Mouse (Mus musculus): ENCODE results near the gene Dnttip1. TPM values are rescaled to one million over a fixed set of nuclear protein-coding genes. Genes with fewer than 3 reads are reported as not detected.
A peak's percentile ranks its signal among the peaks of the same experiment; 100 is the strongest.
"Not testable (repeated sequence)": the region's sequence is repeated elsewhere in the genome, so short reads cannot be mapped to it uniquely, and the experiment has no call there.

Gene Dnttip1
- 16.3 and 17.4 TPM in 2 replicates for polyA plus RNA-seq (2012)

DNA sequence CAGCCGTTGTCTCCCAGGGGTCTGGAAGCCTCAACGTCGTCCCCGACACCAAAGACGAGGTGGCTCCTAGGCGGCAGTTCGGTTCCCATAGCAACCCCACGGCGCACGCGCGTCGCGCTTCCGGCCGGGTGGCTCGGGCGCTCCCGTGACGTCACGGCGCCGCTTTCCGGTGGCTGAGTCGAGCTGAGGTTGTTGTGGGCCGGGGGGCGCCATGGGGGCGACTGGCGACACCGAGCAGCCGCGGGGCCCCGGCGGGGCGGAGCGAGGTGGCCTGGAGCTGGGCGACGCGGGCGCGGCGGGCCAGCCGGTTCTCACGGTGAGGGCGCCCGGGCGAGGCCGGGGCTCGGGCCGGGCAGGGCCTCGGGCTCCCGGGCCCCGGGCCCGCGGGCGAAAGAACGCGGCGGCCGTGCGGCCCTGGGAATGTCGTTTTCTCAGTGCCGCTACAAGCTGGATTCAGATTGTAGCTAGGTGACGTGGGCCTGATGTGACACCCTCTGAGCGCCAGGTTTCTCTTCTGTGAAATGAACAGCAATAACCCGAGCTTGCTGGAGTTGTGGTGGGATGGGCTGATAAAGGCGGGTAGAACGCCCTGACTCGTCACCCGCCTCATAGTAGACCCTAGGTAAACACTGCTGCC is at the start of gene Dnttip1, which contains the start of gene Wfdc3:
Gene Dnttip1, plus strand, starts transcription at position 141 of the 637 bp plus-strand sequence.
Gene Wfdc3, minus strand, starts transcription at position 89 of the 637 bp plus-strand sequence.
- H3K36me3 ChIP-seq (ENCODE audit: control insufficient read depth), result peaks cover 47% of the 10 kb centered on the region
- peaks cover 54% of the 10 kb centered on the region for H3K4me1 ChIP-seq (ENCODE audit: control insufficient read depth)
- H3K4me3 ChIP-seq (replicated peaks), result peak within 1 kb of the TSS; percentile 91
- TF ChIP-seq TAL1 (IDR thresholded peaks at IDR 0.05; ENCODE audit: low read length), result no peak
- H3K27me3 ChIP-seq (ENCODE audit: control insufficient read depth), result peaks cover 35% of the 10 kb centered on the region
- no peaks in the 10 kb centered on the region; the same call in 1 of the 2 replicates for H3K9me3 ChIP-seq (ENCODE audit: control insufficient read depth, low read length)

GRCm38 (mm10) chr2:164698201-164698600 is 47.6 kb upstream of the Dnttip1 start, which contains the start of gene Spint4:
TSS of gene Spint4 (plus strand) at chr2:164698501.
- H3K9me3 ChIP-seq (ENCODE audit: control insufficient read depth, low read length), result no peaks in the 10 kb centered on the region
- H3K4me3 ChIP-seq (replicated peaks), result no peak within 1 kb of the TSS
- H3K27me3 ChIP-seq (ENCODE audit: control insufficient read depth), result no peaks in the 10 kb centered on the region
- H3K4me1 ChIP-seq (ENCODE audit: control insufficient read depth), result no peaks in the 10 kb centered on the region
- no peak for TF ChIP-seq TAL1 (IDR thresholded peaks at IDR 0.05; ENCODE audit: low read length)
- TF ChIP-seq GATA1 (IDR thresholded peaks at IDR 0.05; ENCODE audit: low read length), result no peak
- H3K36me3 ChIP-seq (ENCODE audit: control insufficient read depth), result no peaks in the 10 kb centered on the region

DNA sequence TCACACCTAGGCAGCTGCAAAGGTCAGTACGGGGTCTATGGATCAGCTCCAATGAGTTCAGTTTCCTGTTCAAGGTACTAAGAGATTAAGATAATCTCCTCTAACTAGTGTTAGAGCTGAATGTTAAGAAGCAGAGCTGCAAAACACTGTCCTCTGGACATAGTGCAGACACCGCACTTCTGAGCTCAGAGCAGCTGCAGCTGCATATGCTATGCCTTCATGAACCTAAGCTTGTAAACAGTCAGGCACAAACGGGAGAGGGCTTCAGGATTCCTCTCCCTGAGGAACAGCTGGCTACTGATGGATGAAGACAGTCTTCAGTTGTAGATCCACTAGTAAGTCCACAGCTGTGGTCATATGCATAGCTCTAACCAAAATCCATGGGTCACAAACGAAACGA is 44.8 kb upstream of the Dnttip1 start:
- no peaks in the 10 kb centered on the region for H3K36me3 ChIP-seq (ENCODE audit: control insufficient read depth)
- no peaks in the 10 kb centered on the region for H3K27me3 ChIP-seq (ENCODE audit: control insufficient read depth)
- H3K4me3 ChIP-seq (replicated peaks), result no peak overlapping the region
- TF ChIP-seq GATA1 (IDR thresholded peaks at IDR 0.05; ENCODE audit: low read length), result no peak
- TF ChIP-seq TAL1 (IDR thresholded peaks at IDR 0.05; ENCODE audit: low read length), result no peak
- no peaks in the 10 kb centered on the region for H3K4me1 ChIP-seq (ENCODE audit: control insufficient read depth)
- peaks cover 2% of the 10 kb centered on the region; the same call in 1 of the 2 replicates for H3K9me3 ChIP-seq (ENCODE audit: control insufficient read depth, low read length)

- TF ChIP-seq GATA1 (IDR thresholded peaks at IDR 0.05; ENCODE audit: low read length) (no peak), TAL1 (IDR thresholded peaks at IDR 0.05; ENCODE audit: low read length) (no peak)
- no peaks in the 10 kb centered on the region for H3K36me3 ChIP-seq (ENCODE audit: control insufficient read depth)
- no peaks in the 10 kb centered on the region for H3K27me3 ChIP-seq (ENCODE audit: control insufficient read depth)
- H3K4me1 ChIP-seq (ENCODE audit: control insufficient read depth), result no peaks in the 10 kb centered on the region
- H3K4me3 ChIP-seq (replicated peaks), result no peak overlapping the region
- peaks cover 2% of the 10 kb centered on the region; the same call in 1 of the 2 replicates for H3K9me3 ChIP-seq (ENCODE audit: control insufficient read depth, low read length)
Measured at GRCm38 (mm10) chr2:164701761-164702160, 44.0 kb upstream of the Dnttip1 start.

DNA sequence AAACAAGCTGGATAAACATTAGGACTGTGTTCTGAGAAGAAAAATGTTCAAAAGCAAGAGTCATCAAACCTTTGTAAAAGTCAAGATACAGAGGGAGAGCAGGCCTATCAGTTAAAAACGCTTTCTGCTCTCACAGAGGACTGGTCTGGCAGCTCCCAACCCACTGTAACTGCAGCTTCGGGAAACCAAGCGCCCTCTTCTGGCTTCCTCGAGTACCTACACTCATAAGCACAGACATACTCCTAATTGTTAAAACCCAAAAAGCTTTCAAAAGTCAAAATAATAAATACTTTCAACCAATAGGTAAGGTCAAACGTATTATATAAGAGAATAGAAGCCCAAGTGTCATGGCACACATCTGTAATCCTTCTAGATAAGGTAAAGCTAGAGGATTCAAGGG is 41.5 kb upstream of the Dnttip1 start:
- no peaks in the 10 kb centered on the region for H3K4me1 ChIP-seq (ENCODE audit: control insufficient read depth)
- H3K27me3 ChIP-seq (ENCODE audit: control insufficient read depth), result no peaks in the 10 kb centered on the region
- no peaks in the 10 kb centered on the region for H3K36me3 ChIP-seq (ENCODE audit: control insufficient read depth)
- no peak overlapping the region for H3K4me3 ChIP-seq (replicated peaks)
- peaks cover 2% of the 10 kb centered on the region; the same call in 1 of the 2 replicates for H3K9me3 ChIP-seq (ENCODE audit: control insufficient read depth, low read length)
- TF ChIP-seq TAL1 (IDR thresholded peaks at IDR 0.05; ENCODE audit: low read length) (no peak), GATA1 (IDR thresholded peaks at IDR 0.05; ENCODE audit: low read length) (no peak)

DNA sequence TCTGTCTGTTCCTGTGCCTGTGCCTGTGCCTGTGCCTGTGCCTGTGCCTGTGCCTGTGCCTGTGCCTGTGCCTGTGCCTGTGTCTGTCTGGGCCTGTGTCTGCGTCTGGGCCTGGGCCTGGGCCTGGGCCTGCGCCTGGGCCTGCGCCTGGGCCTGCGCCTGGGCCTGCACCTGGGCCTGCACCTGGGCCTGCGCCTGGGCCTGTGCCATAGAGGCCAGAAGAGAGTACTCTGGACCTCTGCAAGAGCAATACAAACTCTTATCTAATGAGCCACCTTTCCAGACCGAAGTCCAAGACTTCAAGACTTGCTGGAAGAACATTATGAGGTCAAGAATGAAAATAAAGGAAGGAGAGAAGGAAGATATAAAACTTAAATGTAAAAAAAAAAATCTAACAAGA is 40.5 kb upstream of the Dnttip1 start:
- Histone ChIP-seq H3K9me3 (ENCODE audit: control insufficient read depth, low read length) (peaks cover 2% of the 10 kb centered on the region; the same call in 1 of the 2 replicates), H3K4me3 (replicated peaks) (no peak overlapping the region), H3K36me3 (ENCODE audit: control insufficient read depth) (no peaks in the 10 kb centered on the region), H3K4me1 (ENCODE audit: control insufficient read depth) (no peaks in the 10 kb centered on the region), H3K27me3 (ENCODE audit: control insufficient read depth) (no peaks in the 10 kb centered on the region)
- TF ChIP-seq TAL1 (IDR thresholded peaks at IDR 0.05; ENCODE audit: low read length) (no peak), GATA1 (IDR thresholded peaks at IDR 0.05; ENCODE audit: low read length) (no peak)

DNA sequence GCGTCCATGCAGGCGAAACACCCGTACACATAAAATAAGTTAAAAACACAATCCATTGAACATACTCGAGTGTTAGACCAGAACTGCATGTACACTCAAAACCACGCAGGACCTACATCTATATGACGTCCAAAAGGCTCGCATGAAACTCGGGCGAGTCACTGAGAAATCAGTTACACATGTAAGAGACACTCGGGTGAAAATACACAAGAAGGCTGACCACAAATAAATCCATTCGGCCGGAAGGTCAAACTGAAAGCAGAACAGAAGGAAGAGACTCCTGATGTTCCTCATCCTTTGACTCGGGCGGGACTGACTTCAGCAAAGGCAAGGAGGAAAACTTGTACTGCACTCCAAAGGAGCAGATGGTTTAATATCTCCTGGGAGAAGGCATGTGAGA is 39.8 kb upstream of the Dnttip1 start:
- Histone ChIP-seq H3K4me3 (replicated peaks) (no peak overlapping the region), H3K27me3 (ENCODE audit: control insufficient read depth) (no peaks in the 10 kb centered on the region), H3K9me3 (ENCODE audit: control insufficient read depth, low read length) (peaks cover 2% of the 10 kb centered on the region; the same call in 1 of the 2 replicates), H3K36me3 (ENCODE audit: control insufficient read depth) (no peaks in the 10 kb centered on the region), H3K4me1 (ENCODE audit: control insufficient read depth) (no peaks in the 10 kb centered on the region)
- TF ChIP-seq GATA1 (IDR thresholded peaks at IDR 0.05; ENCODE audit: low read length) (no peak), TAL1 (IDR thresholded peaks at IDR 0.05; ENCODE audit: low read length) (no peak)

DNA sequence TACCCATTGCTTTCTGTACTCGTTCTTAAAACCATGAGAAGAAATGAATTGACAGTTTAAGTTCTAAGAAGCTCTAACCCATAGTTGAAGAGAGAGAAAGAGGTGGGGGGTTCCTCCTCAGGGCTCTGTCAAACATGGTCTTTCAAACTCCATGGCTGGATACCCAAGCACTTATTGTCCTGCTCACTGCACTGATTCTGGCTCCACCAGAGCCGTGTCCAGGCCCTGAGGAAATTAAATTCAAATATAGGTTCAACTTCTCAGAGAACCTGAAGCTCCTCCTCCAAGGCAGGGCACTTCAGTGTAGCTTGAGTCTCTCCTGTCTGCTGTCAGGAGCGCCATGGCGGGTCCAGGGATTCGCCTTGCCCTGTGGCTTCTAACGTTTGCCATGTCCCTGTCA is 30.8 kb upstream of the Dnttip1 start, which contains the start of gene Spint5:
Gene Spint5, plus strand, starts transcription at position 301 of the 400 bp plus-strand sequence.
- no peaks in the 10 kb centered on the region for H3K36me3 ChIP-seq (ENCODE audit: control insufficient read depth)
- H3K4me3 ChIP-seq (replicated peaks), result no peak within 1 kb of the TSS
- no peaks in the 10 kb centered on the region for H3K4me1 ChIP-seq (ENCODE audit: control insufficient read depth)
- H3K9me3 ChIP-seq (ENCODE audit: control insufficient read depth, low read length), result no peaks in the 10 kb centered on the region
- no peaks in the 10 kb centered on the region for H3K27me3 ChIP-seq (ENCODE audit: control insufficient read depth)
- no peak for TF ChIP-seq TAL1 (IDR thresholded peaks at IDR 0.05; ENCODE audit: low read length)
- TF ChIP-seq GATA1 (IDR thresholded peaks at IDR 0.05; ENCODE audit: low read length), result no peak

DNA sequence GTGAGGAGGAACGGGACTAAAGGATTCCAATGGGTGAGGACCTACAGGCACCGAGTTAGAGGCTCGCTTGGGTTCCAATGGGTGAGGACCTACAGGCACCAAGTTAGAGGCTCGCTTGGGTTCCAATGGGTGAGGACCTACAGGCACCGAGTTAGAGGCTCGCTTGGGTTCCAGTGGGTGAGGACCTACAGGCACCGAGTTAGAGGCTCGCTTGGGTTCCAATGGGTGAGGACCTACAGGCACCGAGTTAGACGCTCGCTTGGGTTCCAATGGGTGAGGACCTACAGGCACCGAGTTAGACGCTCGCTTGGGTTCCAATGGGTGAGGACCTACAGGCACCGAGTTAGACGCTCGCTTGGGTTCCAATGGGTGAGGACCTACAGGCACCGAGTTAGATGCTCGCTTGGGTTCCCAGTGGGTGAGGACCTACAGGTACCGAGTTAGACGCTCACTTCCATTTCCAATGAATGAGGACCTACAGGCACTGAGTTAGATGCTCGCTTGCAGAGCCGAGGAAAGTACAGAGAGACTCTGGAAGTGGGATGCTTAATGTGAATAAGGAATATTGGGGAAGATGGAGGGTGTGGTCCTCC is 29.5 kb upstream of the Dnttip1 start:
- not testable (repeated sequence) for H3K9me3 ChIP-seq (ENCODE audit: control insufficient read depth, low read length); H3K4me3 ChIP-seq (replicated peaks); H3K27me3 ChIP-seq (ENCODE audit: control insufficient read depth); H3K36me3 ChIP-seq (ENCODE audit: control insufficient read depth); H3K4me1 ChIP-seq (ENCODE audit: control insufficient read depth)

All from erythroblast, embryonic 14.5 days (primary cell).